Mouse (Mus musculus): ENCODE data around the gene Otx2. TPM values are rescaled to one million over a fixed set of nuclear protein-coding genes. Genes with fewer than 3 reads are reported as not detected.
A peak's percentile ranks its signal among the peaks of the same experiment; 100 is the strongest.

The Otx2 gene
- polyA plus RNA-seq, 1 experiment from 2014 or later = 10.4 TPM

- H3K27ac ChIP-seq = no peak overlapping the region
These were observed 6.0 kb upstream of the Otx2 start for GRCm38 (mm10) chr14:48679590-48679989.

GRCm38 (mm10) chr14:48678674-48679073, 5.1 kb upstream of the Otx2 start:
- no peaks in the 10 kb centered on the region for H3K36me3 ChIP-seq
- ATAC-seq (ENCODE audit: insufficient number of reproducible peaks, insufficient read depth, low FRiP score, low TSS enrichment) = no peak
- no peak overlapping the region for H3K27ac ChIP-seq
- H3K9ac ChIP-seq = no peak overlapping the region
- H3K27me3 ChIP-seq = peaks cover 45% of the 10 kb centered on the region
- H3K4me2 ChIP-seq (replicated peaks) = no peak overlapping the region
- H3K4me1 ChIP-seq = peaks cover 2% of the 10 kb centered on the region
- H3K9me3 ChIP-seq = no peaks in the 10 kb centered on the region
- 73% methylated on average over 3 of the region's 3 CpGs for WGBS
- no peak overlapping the region for H3K4me3 ChIP-seq

More at GRCm38 (mm10) chr14:48679590-48679989, 6.0 kb upstream of the Otx2 start:
- no peaks in the 10 kb centered on the region for H3K9me3 ChIP-seq
- no peak for ATAC-seq (ENCODE audit: insufficient number of reproducible peaks, insufficient read depth, low FRiP score, low TSS enrichment)
- H3K27me3 ChIP-seq = peaks cover 35% of the 10 kb centered on the region
- H3K4me2 ChIP-seq (replicated peaks) = no peak overlapping the region
- H3K36me3 ChIP-seq = no peaks in the 10 kb centered on the region
- WGBS = 57% methylated on average over 5 of the region's 5 CpGs
- no peak overlapping the region for H3K4me3 ChIP-seq
- no peaks in the 10 kb centered on the region for H3K4me1 ChIP-seq
- no peak overlapping the region for H3K9ac ChIP-seq

- WGBS = 1% methylated on average over 36 of the region's 36 CpGs
- Histone ChIP-seq H3K36me3 (no peaks in the 10 kb centered on the region), H3K4me1 (peaks cover 5% of the 10 kb centered on the region), H3K4me3 (peak overlapping the region; percentile 20), H3K4me2 (replicated peaks) (peak overlapping the region; percentile 39), H3K9me3 (no peaks in the 10 kb centered on the region), H3K27ac (no peak overlapping the region), H3K9ac (no peak overlapping the region), H3K27me3 (peaks cover 74% of the 10 kb centered on the region)
- no peak for ATAC-seq (ENCODE audit: insufficient number of reproducible peaks, insufficient read depth, low FRiP score, low TSS enrichment)
These were observed 615 bp upstream of the Otx2 start for GRCm38 (mm10) chr14:48674036-48674831.

- WGBS = 15% methylated on average over 10 of the region's 10 CpGs
- Histone ChIP-seq H3K27ac (no peak overlapping the region), H3K4me2 (replicated peaks) (no peak overlapping the region), H3K36me3 (no peaks in the 10 kb centered on the region), H3K4me3 (no peak overlapping the region), H3K27me3 (peaks cover 78% of the 10 kb centered on the region), H3K9ac (no peak overlapping the region), H3K4me1 (peaks cover 5% of the 10 kb centered on the region), H3K9me3 (no peaks in the 10 kb centered on the region)
- ATAC-seq (ENCODE audit: insufficient number of reproducible peaks, insufficient read depth, low FRiP score, low TSS enrichment) = no peak
These were observed 925 bp downstream of the Otx2 start for GRCm38 (mm10) chr14:48672611-48673176.

GRCm38 (mm10) chr14:48671480-48672240, 2.0 kb downstream of the Otx2 start:
- Histone ChIP-seq H3K9me3 (no peaks in the 10 kb centered on the region), H3K27ac (no peak overlapping the region), H3K27me3 (peaks cover 75% of the 10 kb centered on the region), H3K4me2 (replicated peaks) (no peak overlapping the region), H3K4me1 (peaks cover 5% of the 10 kb centered on the region), H3K9ac (no peak overlapping the region), H3K4me3 (no peak overlapping the region), H3K36me3 (no peaks in the 10 kb centered on the region)
- 23% methylated on average over 9 of the region's 9 CpGs for WGBS
- ATAC-seq (ENCODE audit: insufficient number of reproducible peaks, insufficient read depth, low FRiP score, low TSS enrichment) = no peak

GRCm38 (mm10) chr14:48670761-48671479, 2.7 kb downstream of the Otx2 start:
- H3K4me2 ChIP-seq (replicated peaks) = no peak overlapping the region
- H3K9me3 ChIP-seq = no peaks in the 10 kb centered on the region
- H3K4me3 ChIP-seq = no peak overlapping the region
- H3K27ac ChIP-seq = no peak overlapping the region
- H3K4me1 ChIP-seq = peaks cover 5% of the 10 kb centered on the region
- H3K36me3 ChIP-seq = no peaks in the 10 kb centered on the region
- peaks cover 68% of the 10 kb centered on the region for H3K27me3 ChIP-seq
- H3K9ac ChIP-seq = no peak overlapping the region
- ATAC-seq (ENCODE audit: insufficient number of reproducible peaks, insufficient read depth, low FRiP score, low TSS enrichment) = no peak
- WGBS = 46% methylated on average over 4 of the region's 4 CpGs

- Histone ChIP-seq H3K4me2 (replicated peaks) (no peak overlapping the region), H3K27me3 (peaks cover 68% of the 10 kb centered on the region), H3K27ac (no peak overlapping the region), H3K4me1 (peaks cover 5% of the 10 kb centered on the region), H3K36me3 (no peaks in the 10 kb centered on the region), H3K9me3 (no peaks in the 10 kb centered on the region), H3K4me3 (no peak overlapping the region), H3K9ac (no peak overlapping the region)
- no peak for ATAC-seq (ENCODE audit: insufficient number of reproducible peaks, insufficient read depth, low FRiP score, low TSS enrichment)
- WGBS = 3% methylated on average over 3 of the region's 3 CpGs
These were observed 3.4 kb downstream of the Otx2 start for GRCm38 (mm10) chr14:48670258-48670630.

- Histone ChIP-seq H3K4me3 (no peak overlapping the region), H3K9me3 (no peaks in the 10 kb centered on the region), H3K27me3 (peaks cover 64% of the 10 kb centered on the region), H3K36me3 (no peaks in the 10 kb centered on the region), H3K9ac (no peak overlapping the region), H3K4me1 (peaks cover 5% of the 10 kb centered on the region), H3K4me2 (replicated peaks) (no peak overlapping the region), H3K27ac (no peak overlapping the region)
- WGBS = 2% methylated on average over 18 of the region's 18 CpGs
- no peak for ATAC-seq (ENCODE audit: insufficient number of reproducible peaks, insufficient read depth, low FRiP score, low TSS enrichment)
These were observed 3.9 kb downstream of the Otx2 start for GRCm38 (mm10) chr14:48669541-48670257.

GRCm38 (mm10) chr14:48668761-48669303, 4.8 kb downstream of the Otx2 start:
- peak; percentile 44; the same call in 1 of the 2 replicates for ATAC-seq (ENCODE audit: insufficient number of reproducible peaks, insufficient read depth, low FRiP score, low TSS enrichment)
- Histone ChIP-seq H3K27ac (no peak overlapping the region), H3K4me1 (peaks cover 4% of the 10 kb centered on the region), H3K4me2 (replicated peaks) (peak overlapping the region; percentile 27), H3K4me3 (no peak overlapping the region), H3K36me3 (no peaks in the 10 kb centered on the region), H3K9me3 (no peaks in the 10 kb centered on the region), H3K9ac (no peak overlapping the region), H3K27me3 (peaks cover 56% of the 10 kb centered on the region)
- WGBS = 1% methylated on average over 29 of the region's 29 CpGs

GRCm38 (mm10) chr14:48668051-48668481, 5.6 kb downstream of the Otx2 start:
- H3K9me3 ChIP-seq = no peaks in the 10 kb centered on the region
- no peak overlapping the region for H3K9ac ChIP-seq
- H3K27ac ChIP-seq = no peak overlapping the region
- H3K27me3 ChIP-seq = peaks cover 51% of the 10 kb centered on the region
- 2% methylated on average over 11 of the region's 11 CpGs for WGBS
- H3K4me1 ChIP-seq = no peaks in the 10 kb centered on the region
- H3K36me3 ChIP-seq = no peaks in the 10 kb centered on the region
- ATAC-seq (ENCODE audit: insufficient number of reproducible peaks, insufficient read depth, low FRiP score, low TSS enrichment) = no peak
- no peak overlapping the region for H3K4me3 ChIP-seq
- H3K4me2 ChIP-seq (replicated peaks) = no peak overlapping the region

GRCm38 (mm10) chr14:48667396-48667795, 6.2 kb downstream of the Otx2 start:
- Histone ChIP-seq H3K27ac (no peak overlapping the region), H3K27me3 (peaks cover 51% of the 10 kb centered on the region), H3K36me3 (no peaks in the 10 kb centered on the region), H3K4me2 (replicated peaks) (no peak overlapping the region), H3K9ac (no peak overlapping the region), H3K9me3 (no peaks in the 10 kb centered on the region), H3K4me1 (no peaks in the 10 kb centered on the region), H3K4me3 (no peak overlapping the region)
- WGBS = under 1% methylated on average over 12 of the region's 12 CpGs
- ATAC-seq (ENCODE audit: insufficient number of reproducible peaks, insufficient read depth, low FRiP score, low TSS enrichment) = no peak

Measured in embryonic facial prominence, embryonic 12.5 days (tissue).